Mouse (Mus musculus) liver, embryonic 14.5 days (tissue): Measurements from ENCODE around the gene Inpp5a.

Experiments used
- CTCF ChIP-seq: IDR thresholded peaks from 2 replicates; pipeline ENCODE4 v1.5.1; 2016; ENCODE audit warnings: antibody characterized with exemption, low read depth, control low read depth
- EP300 ChIP-seq: IDR thresholded peaks from 2 replicates; pipeline ENCODE4 v1.6.1; 2016; ENCODE audit warnings: antibody characterized with exemption, low read depth

DNA sequence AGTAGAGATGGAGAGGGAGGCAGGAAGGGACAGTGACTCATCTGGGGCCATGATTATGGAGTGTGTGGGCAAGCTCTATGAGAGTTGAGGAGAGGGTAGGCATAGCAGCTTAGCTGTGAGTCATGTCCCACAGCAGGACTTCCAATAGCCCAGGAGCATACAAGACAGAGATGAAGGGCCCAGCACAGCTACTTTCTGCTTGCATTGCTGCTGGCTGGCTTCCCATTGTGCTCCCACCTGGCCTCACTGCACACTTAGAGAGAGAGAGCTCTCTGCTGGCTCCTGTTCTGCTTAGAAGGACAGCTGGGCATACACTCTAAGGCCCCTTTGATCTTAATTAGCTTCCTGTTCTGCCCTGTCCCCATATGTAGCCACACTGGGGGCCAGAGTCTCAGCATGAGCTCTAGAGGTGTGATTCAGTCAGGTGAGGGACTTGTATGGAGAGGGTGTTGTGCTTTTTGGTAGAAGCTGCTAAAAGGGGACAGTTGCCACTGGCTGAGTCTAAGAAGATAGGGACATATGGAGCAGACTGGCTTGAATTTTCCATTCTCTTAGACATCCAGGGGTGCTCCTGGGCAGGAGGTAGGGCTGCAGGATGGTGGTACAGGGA lies 26.8 kb downstream of the Inpp5a start:
- TF ChIP-seq CTCF (no peak), EP300 (no peak)
